Mouse (Mus musculus) frontal cortex, postnatal 14 days (tissue): ENCODE measurements around the gene Gm8020.
"Not testable (repeated sequence)": the region's sequence is repeated elsewhere in the genome, so short reads cannot be mapped to it uniquely, and the experiment has no call there.

Experiments
- DNase-seq, 2 experiments: peaks; one replicate each; pipeline ENCODE4 v3.0.0; 2022; ENCODE audit warnings: low spot score in 2 of 2

Gm8020 gene

DNA sequence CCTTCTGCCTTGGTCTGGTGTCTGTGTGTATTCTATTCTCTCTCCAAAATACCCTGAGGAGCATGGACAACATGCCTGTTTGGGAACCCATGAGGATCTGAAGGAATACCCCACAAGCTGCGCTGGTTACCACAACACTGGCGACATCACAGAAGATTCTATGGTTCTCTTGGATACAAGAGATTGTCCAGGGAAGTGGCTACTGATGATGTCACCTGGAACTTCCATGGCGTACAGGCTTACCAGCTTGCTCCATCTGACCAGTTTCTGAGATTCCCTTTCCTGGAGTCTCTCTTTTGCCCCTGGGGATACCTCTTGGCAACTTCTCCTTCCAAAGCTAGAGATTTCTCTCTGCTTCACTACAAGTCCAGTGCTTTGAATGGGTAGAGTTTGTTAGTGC, at the start of gene Gm8020:
Gene Gm8020, minus strand, starts transcription at position 101 of the 400 bp plus-strand sequence.
- DNase-seq: not testable (repeated sequence)

DNA sequence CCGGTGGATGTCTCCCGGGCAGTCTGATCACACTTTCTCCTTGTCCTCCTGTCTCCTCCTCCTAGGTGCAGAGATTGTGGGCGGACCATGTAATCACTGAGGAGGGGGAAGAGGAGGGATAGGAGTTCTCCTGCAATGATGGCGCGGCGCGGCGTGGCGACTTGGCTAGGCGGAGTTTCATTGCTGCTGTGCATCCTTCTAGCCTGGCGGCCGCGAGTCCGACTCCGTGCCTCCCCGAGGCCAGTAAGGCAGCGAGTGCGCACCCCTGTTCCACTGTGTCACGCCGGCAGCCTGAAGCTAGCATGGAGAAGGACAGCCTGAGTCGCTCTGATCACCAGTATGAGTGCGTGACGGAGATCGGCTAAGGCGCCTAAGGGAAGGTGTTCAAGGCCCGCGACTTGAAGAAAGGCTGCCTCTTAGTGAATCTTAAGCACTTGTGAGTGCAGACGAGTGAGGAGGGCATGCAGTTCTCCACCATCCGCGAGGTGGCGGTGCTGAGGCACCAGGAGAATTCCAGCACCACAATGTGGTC, 41.1 kb upstream of the Gm8020 start:
- DNase-seq: peak; percentile 28 to 41

DNA sequence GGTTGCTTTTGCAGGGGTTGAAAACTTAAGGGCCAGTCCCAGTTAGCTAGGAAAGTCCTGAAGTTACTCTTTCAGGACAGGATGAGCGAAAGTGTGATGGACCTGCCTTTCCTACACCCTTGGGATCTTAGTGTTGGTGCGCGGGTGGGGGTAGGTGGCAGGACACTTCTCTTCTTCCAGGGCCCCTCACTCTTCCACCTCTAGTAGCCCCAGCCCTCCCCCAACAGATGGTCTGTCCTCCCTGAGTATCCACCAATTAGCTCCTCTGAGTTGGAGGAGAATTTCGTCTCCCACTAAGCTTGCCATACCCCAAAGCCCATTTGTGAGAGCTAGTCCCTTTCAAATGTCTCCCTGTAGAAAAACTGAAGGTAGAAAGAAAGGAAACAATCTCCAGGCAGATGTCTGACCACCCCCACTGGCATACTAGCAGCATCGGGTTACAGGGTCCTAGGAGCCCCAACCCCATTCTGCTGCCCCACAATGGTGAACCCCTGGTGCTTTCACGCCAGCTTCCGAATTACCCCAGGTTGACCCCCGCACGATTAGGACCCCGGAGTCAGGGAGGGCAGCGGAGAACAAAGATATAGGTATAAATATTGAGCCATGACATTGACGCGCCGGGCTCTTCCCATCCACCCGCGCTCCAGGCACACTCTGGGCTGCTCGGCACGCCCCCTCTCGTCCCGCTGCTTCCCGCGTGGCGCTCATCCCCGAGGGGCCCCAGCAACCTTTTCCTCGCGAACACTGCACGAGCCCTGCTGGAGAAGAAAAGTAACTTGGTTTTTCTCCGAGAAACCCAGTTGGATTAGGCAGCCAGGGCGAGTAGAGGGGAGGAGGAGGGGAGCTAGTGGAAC, 40.4 kb upstream of the Gm8020 start:
- not testable (repeated sequence) for DNase-seq

DNA sequence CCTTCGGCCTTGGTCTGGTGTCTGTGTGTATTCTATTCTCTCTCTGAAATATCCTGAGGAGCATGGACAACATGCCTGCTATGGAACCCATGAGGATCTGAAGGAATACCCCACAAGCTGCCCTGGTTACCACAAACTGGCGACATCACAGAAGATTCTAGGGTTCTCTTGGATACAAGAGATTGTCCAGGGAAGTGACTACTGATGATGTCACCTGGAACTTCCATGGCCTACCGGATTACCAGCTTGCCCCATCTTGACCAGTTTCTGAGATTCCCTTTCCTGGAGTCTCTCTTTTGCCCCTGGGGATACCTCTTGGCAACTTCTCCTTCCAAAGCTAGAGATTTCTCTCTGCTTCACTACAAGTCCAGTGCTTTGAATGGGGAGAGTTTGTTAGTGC, 22.0 kb upstream of the Gm8020 start, which contains the start of gene Gm8024:
Gene Gm8024, minus strand, starts transcription at position 101 of the 400 bp plus-strand sequence.
- not testable (repeated sequence) for DNase-seq

DNA sequence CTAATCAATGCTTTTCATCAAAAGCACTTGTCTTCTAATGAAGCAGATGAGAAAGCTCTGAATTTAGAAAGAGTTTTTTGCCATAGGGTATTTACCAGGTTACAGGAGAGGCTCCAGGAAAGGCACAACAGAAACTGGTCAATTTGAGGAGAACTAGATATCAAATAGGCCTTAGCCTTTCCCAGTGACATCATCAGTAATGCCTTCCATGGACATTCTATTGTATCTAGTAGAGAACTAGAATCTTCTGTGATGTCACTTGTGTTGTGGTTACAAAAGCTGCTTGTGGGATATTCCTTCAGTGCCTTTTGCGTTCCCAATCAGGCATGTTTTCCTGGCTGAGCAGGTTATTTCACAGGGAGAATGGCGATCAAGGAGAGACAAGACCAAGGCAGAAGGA, 38.6 kb downstream of the Gm8020 start, which contains the start of gene Gm8011:
Gene Gm8011, plus strand, starts transcription at position 301 of the 400 bp plus-strand sequence.
- DNase-seq: not testable (repeated sequence)
